Mouse (Mus musculus): Measurements from ENCODE around the gene Smc6. TPM values are rescaled to one million over a fixed set of nuclear protein-coding genes. Genes with fewer than 3 reads are reported as not detected.
A peak's percentile ranks its signal among the peaks of the same experiment; 100 is the strongest.

Smc6 gene
- total RNA-seq, 2 experiments from 2014 or later, result 27.1 to 35.7 TPM

GRCm38 (mm10) chr12:11279886-11280285 is 14.2 kb downstream of the Smc6 start:
- DNase-seq (ENCODE audit: low spot score), result no peak

GRCm38 (mm10) chr12:11281584-11281983 is 15.9 kb downstream of the Smc6 start:
- no peak for DNase-seq (ENCODE audit: low spot score)

- no peak for DNase-seq (ENCODE audit: low spot score)
These were observed 20.7 kb downstream of the Smc6 start for GRCm38 (mm10) chr12:11286382-11286781.

- DNase-seq (ENCODE audit: low spot score), result no peak
These were observed 35.2 kb downstream of the Smc6 start for GRCm38 (mm10) chr12:11300858-11301257.

GRCm38 (mm10) chr12:11306753-11307645 is 41.3 kb downstream of the Smc6 start:
- DNase-seq (ENCODE audit: low spot score), result no peak

- no peak for DNase-seq (ENCODE audit: low spot score)
These were observed 45.4 kb downstream of the Smc6 start for GRCm38 (mm10) chr12:11311106-11311505.

- DNase-seq (ENCODE audit: low spot score), result no peak
These were observed 48.2 kb downstream of the Smc6 start for GRCm38 (mm10) chr12:11313840-11314239.

- no peak for DNase-seq (ENCODE audit: low spot score)
These were observed 52.0 kb downstream of the Smc6 start for GRCm38 (mm10) chr12:11317671-11318070.

GRCm38 (mm10) chr12:11324480-11324879 is 58.8 kb downstream of the Smc6 start:
- DNase-seq (ENCODE audit: low spot score), result no peak

GRCm38 (mm10) chr12:11326483-11326882 is 60.8 kb downstream of the Smc6 start:
- DNase-seq (ENCODE audit: low spot score), result no peak

GRCm38 (mm10) chr12:11336845-11337244 is 71.2 kb downstream of the Smc6 start:
- DNase-seq (ENCODE audit: low spot score), result peak; percentile 56

GRCm38 (mm10) chr12:11338251-11338650 is 72.6 kb downstream of the Smc6 start:
- DNase-seq (ENCODE audit: low spot score), result no peak

- no peak for DNase-seq (ENCODE audit: low spot score)
These were observed 76.4 kb downstream of the Smc6 start for GRCm38 (mm10) chr12:11342020-11342600.

GRCm38 (mm10) chr12:11345963-11346362 is 80.3 kb downstream of the Smc6 start:
- DNase-seq (ENCODE audit: low spot score), result peak; percentile 58

GRCm38 (mm10) chr12:11348423-11348822 is 82.7 kb downstream of the Smc6 start:
- no peak for DNase-seq (ENCODE audit: low spot score)

- no peak for DNase-seq (ENCODE audit: low spot score)
These were observed 84.2 kb downstream of the Smc6 start for GRCm38 (mm10) chr12:11349870-11350269.

GRCm38 (mm10) chr12:11350895-11351294 is 85.2 kb downstream of the Smc6 start:
- peak; percentile 64 for DNase-seq (ENCODE audit: low spot score)

GRCm38 (mm10) chr12:11362435-11362834 is 96.7 kb downstream of the Smc6 start:
- DNase-seq (ENCODE audit: low spot score), result no peak

- DNase-seq (ENCODE audit: low spot score), result no peak
These were observed 99.2 kb downstream of the Smc6 start for GRCm38 (mm10) chr12:11364870-11365269.

- no peak for DNase-seq (ENCODE audit: low spot score)
These were observed 101.5 kb downstream of the Smc6 start for GRCm38 (mm10) chr12:11367099-11367765.
